Mouse (Mus musculus) B cell, adult (primary cell): ENCODE data around the gene Gm10188. TPM values are rescaled to one million over a fixed set of nuclear protein-coding genes. Genes with fewer than 3 reads are reported as not detected.

Source experiments
- total RNA-seq: library from RNA; stranded (reverse); gene quantifications from 4 replicates; pipeline ENCODE4 v1.2.4, GENCODE M21; 2023; ENCODE audit not compliant: inconsistent age

Gene Gm10188
- total RNA-seq = not detected in 4 replicates

GRCm38 (mm10) chr1:132229667-132230066, at the start of gene Gm10188:
TSS of gene Gm10188 (minus strand) at chr1:132229767.

DNA sequence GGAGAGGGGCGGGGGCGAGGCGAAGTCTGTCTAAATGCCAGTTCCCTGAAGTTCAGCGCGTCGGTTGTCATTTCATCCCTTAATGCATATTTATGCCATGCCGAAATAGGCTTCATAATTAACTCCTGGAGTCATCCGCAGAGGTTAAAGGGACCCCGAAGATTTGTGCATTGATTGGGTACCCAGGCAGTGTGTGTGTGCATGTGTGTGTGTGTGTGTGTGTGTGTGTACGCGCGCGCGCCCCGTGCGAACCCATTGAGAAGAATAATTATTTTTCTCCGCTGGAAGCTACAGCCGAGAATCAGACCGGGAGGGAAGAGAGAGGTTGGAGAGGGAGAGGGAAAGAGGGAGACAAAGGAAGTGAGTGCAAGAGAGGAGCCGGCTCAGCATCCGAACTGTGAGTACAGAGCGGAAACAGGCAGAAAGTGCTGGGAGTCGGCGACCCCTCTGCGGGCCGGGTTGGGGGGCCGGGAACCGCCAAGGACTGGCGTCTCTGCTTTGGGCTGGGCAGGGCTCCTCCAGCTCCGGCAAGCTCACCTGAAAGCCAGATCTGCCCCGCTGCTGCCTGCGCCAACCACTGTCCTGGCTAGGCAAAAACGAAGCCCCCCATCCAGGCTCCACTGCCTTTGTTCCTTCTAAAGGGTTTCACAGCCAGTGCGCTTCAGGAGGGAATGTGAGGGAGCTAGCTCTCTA, 38.3 kb downstream of the Gm10188 start, which contains the start of the genes Lemd1 and AC124108.1:
Lemd1 (plus strand) TSS at position 339 of the 693 bp plus-strand sequence.
AC124108.1 (plus strand) TSS at position 365 of the 693 bp plus-strand sequence.

Other genes starting within 250 kb of the Gm10188 start
- gene Elk4, start 222.2 kb downstream of the Gm10188 start, total RNA-seq = 309 to 345 TPM (median 326 TPM) in 4 replicates
- gene Mfsd4a, start 161.7 kb downstream of the Gm10188 start, total RNA-seq = 0.21 to 0.72 TPM (median 0.53 TPM) in 4 replicates
- 0.86 TPM in 1 of 4 replicates, not detected in the others for gene Cdk18, start 90.1 kb downstream of the Gm10188 start, total RNA-seq
- not detected in 4 replicates for gene Lemd1, start 38.3 kb downstream of the Gm10188 start, total RNA-seq
- gene AC124108.1, start 38.3 kb downstream of the Gm10188 start, total RNA-seq = not detected in 4 replicates
- 0.12 to 0.13 TPM (median 0.12 TPM) in 3 of 4 replicates, not detected in the other for gene Klhdc8a, start 68.9 kb upstream of the Gm10188 start, total RNA-seq
- 119 to 125 TPM (median 122 TPM) in 4 replicates for gene Nuak2, start 86.4 kb upstream of the Gm10188 start, total RNA-seq
- 0.24 to 0.87 TPM (median 0.66 TPM) in 4 replicates for gene Tmcc2, start 161.5 kb upstream of the Gm10188 start, total RNA-seq
- gene Dstyk, start 187.8 kb upstream of the Gm10188 start, total RNA-seq = 21.6 to 26.0 TPM (median 24.0 TPM) in 4 replicates
- 51.6 to 66.4 TPM (median 52.5 TPM) in 4 replicates for gene Rbbp5, start 247.6 kb upstream of the Gm10188 start, total RNA-seq